Mouse (Mus musculus): Measurements from ENCODE around the gene Irgq.

DNA sequence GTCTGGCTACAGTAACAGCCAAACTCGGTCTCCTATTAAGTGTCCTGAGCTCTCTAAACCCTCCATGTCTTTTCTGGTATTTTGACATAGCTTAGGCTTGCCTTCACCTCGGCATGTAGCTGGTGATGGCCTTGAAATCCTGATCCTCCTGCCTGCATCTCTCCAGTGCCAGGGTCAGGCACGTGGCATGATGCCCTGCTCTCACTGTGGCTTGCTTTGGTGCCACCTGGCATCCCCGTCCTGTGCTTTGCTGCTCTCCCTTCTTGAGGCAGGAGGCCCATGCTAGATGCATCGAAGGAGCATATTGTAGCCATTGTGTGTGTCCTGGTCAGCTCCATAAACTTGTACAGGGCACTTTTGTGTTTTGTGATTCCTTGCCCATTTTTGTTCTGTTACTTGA, 7.1 kb downstream of the Irgq start:
- TF ChIP-seq POLR2A (IDR thresholded peaks at IDR 0.05; ENCODE audit: low read depth, low read length) (no peak), CTCF (IDR thresholded peaks at IDR 0.05; ENCODE audit: extremely low read depth, insufficient read length, insufficient replicate concordance, low read depth, low read length) (no peak)

Measured in small intestine, adult 2 months (tissue).